Mouse (Mus musculus): ENCODE data around the gene Ntf3. TPM values are rescaled to one million over a fixed set of nuclear protein-coding genes. Genes with fewer than 3 reads are reported as not detected.

Gene Ntf3
- total and polyA plus RNA-seq, 3 experiments, result not detected

- Histone ChIP-seq H3K27me3 (ENCODE audit: control insufficient read depth in 1 of 2, insufficient read depth in 2 of 2, low read length in 2 of 2) (no peaks in the 10 kb centered on the region), H3K4me3 (ENCODE audit: control insufficient read depth in 1 of 2, insufficient read depth in 1 of 2, low read depth in 2 of 2, low read length in 2 of 2) (no peak overlapping the region), H3K27ac (ENCODE audit: control insufficient read depth, low read depth, low read length) (no peak overlapping the region), H3K36me3 (ENCODE audit: control insufficient read depth in 1 of 2, insufficient read depth in 2 of 2, low read length in 2 of 2) (no peaks in the 10 kb centered on the region), H3K9ac (ENCODE audit: control insufficient read depth, low read depth, low read length, poor library complexity, severe bottlenecking) (no peak overlapping the region), H3K4me1 (ENCODE audit: control insufficient read depth in 1 of 2, insufficient read depth in 2 of 2, low read length in 2 of 2) (no peaks in the 10 kb centered on the region), H3K9me3 (replicated peaks; ENCODE audit: insufficient read depth, low read length) (no peaks in the 10 kb centered on the region), H3K79me2 (ENCODE audit: control insufficient read depth, insufficient read depth, low read length, poor library complexity) (no peaks in the 10 kb centered on the region)
- TF ChIP-seq GABPA (IDR thresholded peaks at IDR 0.05; ENCODE audit: low read depth, low read length) (no peak), JUND (IDR thresholded peaks at IDR 0.05; ENCODE audit: low read depth, low read length) (no peak), ELF1 (IDR thresholded peaks at IDR 0.05; ENCODE audit: low read depth, low read length) (no peak), ZKSCAN1 (IDR thresholded peaks at IDR 0.05; ENCODE audit: low read depth, low read length) (no peak), TBP (IDR thresholded peaks at IDR 0.05; ENCODE audit: low read depth, low read length) (no peak), NELFE (IDR thresholded peaks at IDR 0.05; ENCODE audit: low read depth, low read length) (no peak), TAL1 (IDR thresholded peaks at IDR 0.05; ENCODE audit: low read length) (no peak), MEF2A (IDR thresholded peaks at IDR 0.05; ENCODE audit: extremely low read depth, insufficient replicate concordance, low read depth, low read length, poor library complexity, severe bottlenecking) (no peak), MAX (IDR thresholded peaks at IDR 0.05; ENCODE audit: low read length) (no peak), NRF1 (IDR thresholded peaks at IDR 0.05; ENCODE audit: insufficient read depth, low read depth, low read length, poor library complexity, severe bottlenecking) (no peak)
- DNase-seq (ENCODE audit: low read depth, low spot score), result no peak
Observed at GRCm38 (mm10) chr6:126154372-126154982, 12.2 kb downstream of the Ntf3 start.

GRCm38 (mm10) chr6:126153154-126153553 lies 13.6 kb downstream of the Ntf3 start:
- TF ChIP-seq USF1 (IDR thresholded peaks at IDR 0.05; ENCODE audit: low read depth, low read length) (no peak), CHD2 (IDR thresholded peaks at IDR 0.05; ENCODE audit: low read length) (no peak), POLR2AphosphoS2 (IDR thresholded peaks at IDR 0.05; ENCODE audit: low read length) (no peak), ETS1 (IDR thresholded peaks at IDR 0.05; ENCODE audit: low read depth, low read length) (no peak), TBP (IDR thresholded peaks at IDR 0.05; ENCODE audit: low read depth, low read length) (no peak), SIN3A (IDR thresholded peaks at IDR 0.05; ENCODE audit: low read length) (no peak), MYB (IDR thresholded peaks at IDR 0.05; ENCODE audit: low read depth, low read length) (no peak), RCOR1 (IDR thresholded peaks at IDR 0.05; ENCODE audit: low read depth, low read length) (no peak), ZNF384 (IDR thresholded peaks at IDR 0.05; ENCODE audit: low read depth, low read length) (no peak), MAX (IDR thresholded peaks at IDR 0.05; ENCODE audit: low read length) (no peak), ELF1 (IDR thresholded peaks at IDR 0.05; ENCODE audit: low read depth, low read length) (no peak)
- H3K27ac ChIP-seq (ENCODE audit: control insufficient read depth, low read depth, low read length), result no peak overlapping the region
- no peaks in the 10 kb centered on the region for H3K27me3 ChIP-seq (ENCODE audit: control insufficient read depth in 1 of 2, insufficient read depth in 2 of 2, low read length in 2 of 2)
- H3K4me1 ChIP-seq (ENCODE audit: control insufficient read depth in 1 of 2, insufficient read depth in 2 of 2, low read length in 2 of 2), result no peaks in the 10 kb centered on the region
- H3K79me2 ChIP-seq (ENCODE audit: control insufficient read depth, insufficient read depth, low read length, poor library complexity), result no peaks in the 10 kb centered on the region
- H3K4me3 ChIP-seq (ENCODE audit: control insufficient read depth in 1 of 2, insufficient read depth in 1 of 2, low read depth in 2 of 2, low read length in 2 of 2), result no peak overlapping the region
- H3K9ac ChIP-seq (ENCODE audit: control insufficient read depth, low read depth, low read length, poor library complexity, severe bottlenecking), result no peak overlapping the region
- H3K9me3 ChIP-seq (replicated peaks; ENCODE audit: insufficient read depth, low read length), result no peaks in the 10 kb centered on the region
- no peaks in the 10 kb centered on the region for H3K36me3 ChIP-seq (ENCODE audit: control insufficient read depth in 1 of 2, insufficient read depth in 2 of 2, low read length in 2 of 2)
- no peak for DNase-seq (ENCODE audit: low read depth, low spot score)
